Mouse (Mus musculus): ENCODE measurements around the gene Mcu. TPM values are rescaled to one million over a fixed set of nuclear protein-coding genes. Genes with fewer than 3 reads are reported as not detected.

Gene Mcu
- polyA plus RNA-seq, 1 experiment from 2014 or later = 57.2 TPM

DNA sequence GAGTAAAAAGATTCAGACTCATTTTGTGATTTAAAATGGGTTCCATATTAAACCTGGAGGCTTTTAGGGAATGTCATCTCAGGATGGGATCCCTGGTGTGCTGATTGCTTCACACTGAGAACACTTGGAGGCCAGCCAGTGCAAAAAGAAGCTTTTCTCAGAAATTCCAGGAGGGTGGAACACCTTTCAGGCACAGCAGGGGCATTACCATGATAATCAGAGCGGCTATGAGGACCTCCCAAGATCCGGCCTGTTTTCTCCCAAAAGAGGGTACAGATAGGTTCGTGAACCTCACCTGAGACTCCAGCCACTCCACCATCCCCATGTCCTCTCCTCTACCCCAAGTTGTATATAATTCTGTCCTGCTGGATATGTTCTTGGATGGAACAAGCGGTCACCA is 57.9 kb downstream of the Mcu start:
- Histone ChIP-seq H3K4me2 (replicated peaks; ENCODE audit: low read depth) (no peak overlapping the region), H3K36me3 (ENCODE audit: control insufficient read depth, insufficient read depth, low read length) (no peaks in the 10 kb centered on the region), H3K4me1 (replicated peaks; ENCODE audit: control insufficient read depth, insufficient read depth) (no peaks in the 10 kb centered on the region), H3K9ac (ENCODE audit: low read length) (no peak overlapping the region), H3K27me3 (ENCODE audit: control insufficient read depth, insufficient read depth, low read length) (no peaks in the 10 kb centered on the region), H3K9me3 (ENCODE audit: control insufficient read depth, low read length) (no peaks in the 10 kb centered on the region), H3K27ac (replicated peaks) (no peak overlapping the region), H3K4me3 (ENCODE audit: low read depth, low read length) (no peak overlapping the region)
- TF ChIP-seq CTCF (IDR thresholded peaks at IDR 0.05; ENCODE audit: low read depth) (no peak), EP300 (optimal IDR thresholded peaks at IDR 0.05) (no peak)
- ATAC-seq (ENCODE audit: low FRiP score, low TSS enrichment) (no peak), DNase-seq (ENCODE audit: low spot score) (no peak)
- 88% methylated on average over 4 of the region's 4 CpGs for WGBS

DNA sequence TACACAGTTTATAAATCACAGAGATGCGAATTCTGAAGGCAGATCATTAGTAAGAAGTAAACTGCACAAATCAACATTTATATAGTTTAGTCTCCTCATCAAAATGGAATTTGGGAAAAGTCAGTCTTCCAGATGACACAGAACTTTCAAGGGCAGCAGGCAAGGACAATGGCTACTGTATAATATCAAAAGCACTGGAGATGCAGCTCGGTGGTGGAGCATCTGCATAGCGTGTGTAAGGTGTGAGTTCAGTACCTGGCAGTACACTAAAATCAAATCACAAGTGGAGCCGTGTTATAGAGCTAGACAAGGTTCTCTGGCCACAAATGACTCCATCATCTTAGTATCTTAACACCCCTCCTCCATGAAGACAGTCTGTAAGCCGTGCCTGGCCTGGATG is 58.3 kb downstream of the Mcu start:
- TF ChIP-seq CTCF (IDR thresholded peaks at IDR 0.05; ENCODE audit: low read depth) (no peak), EP300 (optimal IDR thresholded peaks at IDR 0.05) (no peak)
- H3K4me2 ChIP-seq (replicated peaks; ENCODE audit: low read depth) = no peak overlapping the region
- no peaks in the 10 kb centered on the region for H3K36me3 ChIP-seq (ENCODE audit: control insufficient read depth, insufficient read depth, low read length)
- no peaks in the 10 kb centered on the region for H3K4me1 ChIP-seq (replicated peaks; ENCODE audit: control insufficient read depth, insufficient read depth)
- no peaks in the 10 kb centered on the region for H3K27me3 ChIP-seq (ENCODE audit: control insufficient read depth, insufficient read depth, low read length)
- no peak overlapping the region for H3K9ac ChIP-seq (ENCODE audit: low read length)
- H3K27ac ChIP-seq (replicated peaks) = no peak overlapping the region
- 79% methylated on average over 5 of the region's 5 CpGs for WGBS
- ATAC-seq (ENCODE audit: low FRiP score, low TSS enrichment) (no peak), DNase-seq (ENCODE audit: low spot score) (no peak)
- H3K9me3 ChIP-seq (ENCODE audit: control insufficient read depth, low read length) = no peaks in the 10 kb centered on the region
- H3K4me3 ChIP-seq (ENCODE audit: low read depth, low read length) = no peak overlapping the region

DNA sequence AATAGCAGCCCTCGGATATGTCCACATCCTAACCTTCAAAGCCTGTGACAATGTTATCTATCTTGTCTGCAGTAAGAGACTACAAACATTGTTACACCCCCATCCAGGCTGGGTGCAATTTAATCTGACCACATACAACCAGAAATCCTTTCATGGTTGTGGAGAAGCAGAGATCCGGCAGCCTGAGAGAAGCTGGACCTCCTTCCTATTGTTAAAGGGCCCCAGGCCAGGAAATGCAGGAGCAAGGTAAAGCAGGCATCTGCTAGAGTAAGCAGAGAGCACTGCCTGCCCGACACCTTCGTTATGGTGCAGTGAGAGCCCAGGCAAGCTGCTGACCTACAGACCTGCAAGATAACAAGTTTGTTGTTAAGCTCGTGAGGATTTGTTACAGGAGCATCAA is 60.0 kb downstream of the Mcu start:
- Histone ChIP-seq H3K4me1 (replicated peaks; ENCODE audit: control insufficient read depth, insufficient read depth) (no peaks in the 10 kb centered on the region), H3K4me2 (replicated peaks; ENCODE audit: low read depth) (no peak overlapping the region), H3K36me3 (ENCODE audit: control insufficient read depth, insufficient read depth, low read length) (no peaks in the 10 kb centered on the region), H3K27ac (replicated peaks) (no peak overlapping the region), H3K4me3 (ENCODE audit: low read depth, low read length) (no peak overlapping the region), H3K27me3 (ENCODE audit: control insufficient read depth, insufficient read depth, low read length) (no peaks in the 10 kb centered on the region), H3K9me3 (ENCODE audit: control insufficient read depth, low read length) (no peaks in the 10 kb centered on the region), H3K9ac (ENCODE audit: low read length) (no peak overlapping the region)
- no peak for DNase-seq (ENCODE audit: low spot score)
- no peak for TF ChIP-seq EP300 (optimal IDR thresholded peaks at IDR 0.05)
- TF ChIP-seq CTCF (IDR thresholded peaks at IDR 0.05; ENCODE audit: low read depth) = no peak
- ATAC-seq (ENCODE audit: low FRiP score, low TSS enrichment) = no peak
- 37% methylated on average over 5 of the region's 5 CpGs for whole genome bisulfite sequencing

DNA sequence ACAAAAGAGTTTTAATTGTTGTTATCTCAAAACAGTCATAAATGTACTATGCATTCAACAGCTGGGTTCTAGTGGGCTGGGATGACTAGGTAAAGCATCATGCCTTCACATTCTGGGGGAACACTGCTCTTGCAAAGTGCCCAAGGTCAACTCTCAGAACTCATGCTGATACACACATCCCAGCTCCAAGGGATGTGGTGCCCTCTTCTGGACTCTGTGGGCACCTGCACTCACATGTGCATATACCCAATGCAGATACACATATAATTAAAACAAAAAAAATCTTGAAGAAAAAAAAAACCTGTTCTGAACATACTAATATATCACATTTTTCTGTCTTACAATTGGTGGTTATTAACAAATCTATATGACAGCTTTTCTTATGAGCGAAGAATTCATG is 62.2 kb downstream of the Mcu start:
- Histone ChIP-seq H3K4me2 (replicated peaks; ENCODE audit: low read depth) (no peak overlapping the region), H3K9me3 (ENCODE audit: control insufficient read depth, low read length) (no peaks in the 10 kb centered on the region), H3K4me1 (replicated peaks; ENCODE audit: control insufficient read depth, insufficient read depth) (no peaks in the 10 kb centered on the region), H3K4me3 (ENCODE audit: low read depth, low read length) (no peak overlapping the region), H3K27me3 (ENCODE audit: control insufficient read depth, insufficient read depth, low read length) (no peaks in the 10 kb centered on the region), H3K36me3 (ENCODE audit: control insufficient read depth, insufficient read depth, low read length) (no peaks in the 10 kb centered on the region), H3K9ac (ENCODE audit: low read length) (no peak overlapping the region), H3K27ac (replicated peaks) (no peak overlapping the region)
- 96% methylated on average over 1 of the region's 1 CpGs for WGBS
- peak; percentile 52 for TF ChIP-seq CTCF (IDR thresholded peaks at IDR 0.05; ENCODE audit: low read depth)
- no peak for TF ChIP-seq EP300 (optimal IDR thresholded peaks at IDR 0.05)
- no peak for DNase-seq (ENCODE audit: low spot score)
- ATAC-seq (ENCODE audit: low FRiP score, low TSS enrichment) = no peak

DNA sequence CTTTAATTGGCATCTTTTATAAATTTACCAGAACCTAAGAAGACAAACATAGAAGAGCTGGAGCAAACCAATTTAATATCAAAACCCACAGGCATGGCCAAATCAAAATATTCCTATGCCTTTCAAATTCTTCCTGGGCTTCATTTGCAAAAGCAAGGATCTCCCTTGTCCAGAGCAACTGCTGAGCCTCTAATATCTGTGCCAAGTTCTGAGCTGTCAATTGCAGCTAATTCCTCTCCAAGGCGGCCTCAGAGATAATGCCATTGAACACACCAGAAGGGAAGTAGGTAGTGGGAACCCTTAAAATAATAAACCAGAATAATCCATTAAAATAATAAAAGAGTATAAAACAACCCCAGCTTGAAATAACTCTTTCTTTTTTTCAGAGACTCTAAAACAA is 64.0 kb downstream of the Mcu start:
- Histone ChIP-seq H3K36me3 (ENCODE audit: control insufficient read depth, insufficient read depth, low read length) (no peaks in the 10 kb centered on the region), H3K4me1 (replicated peaks; ENCODE audit: control insufficient read depth, insufficient read depth) (no peaks in the 10 kb centered on the region), H3K9me3 (ENCODE audit: control insufficient read depth, low read length) (no peaks in the 10 kb centered on the region), H3K27me3 (ENCODE audit: control insufficient read depth, insufficient read depth, low read length) (no peaks in the 10 kb centered on the region), H3K4me3 (ENCODE audit: low read depth, low read length) (no peak overlapping the region), H3K9ac (ENCODE audit: low read length) (no peak overlapping the region), H3K4me2 (replicated peaks; ENCODE audit: low read depth) (no peak overlapping the region), H3K27ac (replicated peaks) (no peak overlapping the region)
- ATAC-seq (ENCODE audit: low FRiP score, low TSS enrichment) (no peak), DNase-seq (ENCODE audit: low spot score) (no peak)
- TF ChIP-seq CTCF (IDR thresholded peaks at IDR 0.05; ENCODE audit: low read depth) = no peak
- TF ChIP-seq EP300 (optimal IDR thresholded peaks at IDR 0.05) = no peak
- WGBS = 43% methylated on average over 1 of the region's 1 CpGs

DNA sequence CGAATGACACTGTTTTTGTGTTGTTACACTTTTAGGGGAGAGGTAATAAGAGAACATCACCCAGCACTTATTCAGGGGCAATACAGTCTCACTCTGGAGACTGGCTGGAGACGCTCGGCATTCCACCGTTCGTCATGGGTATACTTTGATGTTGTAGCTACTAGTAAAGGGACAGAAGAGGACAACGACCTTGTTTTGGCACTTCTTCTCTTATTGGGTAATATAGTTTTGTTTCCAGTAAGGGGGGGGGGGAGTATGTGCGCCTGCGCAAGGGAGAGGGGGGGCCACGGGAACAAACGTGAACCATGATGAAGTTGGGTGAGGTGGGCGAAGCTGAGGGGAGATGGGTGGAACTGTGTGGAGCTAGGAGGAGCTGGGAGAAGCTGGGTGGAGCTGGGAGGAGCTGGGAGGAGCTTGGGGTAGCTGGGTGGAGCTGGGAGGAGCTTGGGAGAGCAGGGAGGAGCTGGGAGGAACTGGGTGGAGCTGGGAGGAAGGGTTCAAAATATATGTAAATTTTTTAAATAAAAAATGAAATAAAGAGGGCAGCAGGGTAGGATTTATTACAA is 67.6 kb downstream of the Mcu start:
- Histone ChIP-seq H3K4me3 (ENCODE audit: low read depth, low read length) (no peak overlapping the region), H3K27ac (replicated peaks) (no peak overlapping the region), H3K4me1 (replicated peaks; ENCODE audit: control insufficient read depth, insufficient read depth) (no peaks in the 10 kb centered on the region), H3K4me2 (replicated peaks; ENCODE audit: low read depth) (no peak overlapping the region), H3K27me3 (ENCODE audit: control insufficient read depth, insufficient read depth, low read length) (no peaks in the 10 kb centered on the region), H3K9me3 (ENCODE audit: control insufficient read depth, low read length) (no peaks in the 10 kb centered on the region), H3K9ac (ENCODE audit: low read length) (no peak overlapping the region), H3K36me3 (ENCODE audit: control insufficient read depth, insufficient read depth, low read length) (no peaks in the 10 kb centered on the region)
- DNase-seq (ENCODE audit: low spot score) = no peak
- TF ChIP-seq EP300 (optimal IDR thresholded peaks at IDR 0.05) (no peak), CTCF (IDR thresholded peaks at IDR 0.05; ENCODE audit: low read depth) (no peak)
- WGBS = 82% methylated on average over 10 of the region's 11 CpGs
- ATAC-seq (ENCODE audit: low FRiP score, low TSS enrichment) = peak; percentile 59; the same call in 1 of the 2 replicates

All from stomach, postnatal 0 days (tissue).